Mouse (Mus musculus): Measurements from ENCODE around the gene Spsb1. TPM values are rescaled to one million over a fixed set of nuclear protein-coding genes. Genes with fewer than 3 reads are reported as not detected.
A peak's percentile ranks its signal among the peaks of the same experiment; 100 is the strongest.

Gene Spsb1
- polyA plus RNA-seq, 1 experiment from 2014 or later = 7.0 TPM

DNA sequence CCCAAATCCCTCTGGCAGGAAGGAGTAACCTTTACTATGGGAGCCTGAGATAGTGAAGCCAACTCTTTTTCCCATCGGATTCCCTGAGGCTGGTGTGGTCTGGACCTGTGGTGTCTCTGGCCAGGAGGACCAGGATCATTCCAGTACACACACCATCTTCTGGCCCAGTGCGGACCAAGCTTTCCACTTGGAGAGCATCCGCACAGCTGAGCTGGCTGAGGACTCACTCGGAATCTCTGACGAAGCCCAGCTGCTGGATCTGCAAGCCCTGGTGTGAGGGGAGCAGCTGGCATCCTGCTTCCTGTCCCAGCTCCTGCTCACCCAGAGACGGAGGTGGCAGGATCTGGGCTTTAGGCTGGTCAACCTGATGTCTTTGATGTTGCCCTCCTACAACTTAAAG, 78.1 kb downstream of the Spsb1 start:
- H3K36me3 ChIP-seq (replicated peaks; ENCODE audit: control insufficient read depth, insufficient read depth) = no peaks in the 10 kb centered on the region
- no peak overlapping the region for H3K9ac ChIP-seq
- 70% methylated on average over 6 of the region's 6 CpGs for WGBS
- DNase-seq (ENCODE audit: low spot score) (no peak), ATAC-seq (ENCODE audit: low FRiP score) (no peak)
- no peaks in the 10 kb centered on the region for H3K27me3 ChIP-seq (ENCODE audit: control insufficient read depth, insufficient read depth, low read length)
- no peak overlapping the region for H3K4me3 ChIP-seq (replicated peaks; ENCODE audit: low read length)
- no peaks in the 10 kb centered on the region for H3K9me3 ChIP-seq (ENCODE audit: control insufficient read depth, low read length)
- H3K4me1 ChIP-seq (replicated peaks; ENCODE audit: control insufficient read depth, insufficient read depth, low read length) = peaks cover 26% of the 10 kb centered on the region
- no peak overlapping the region for H3K4me2 ChIP-seq (replicated peaks)
- H3K27ac ChIP-seq = peak overlapping the region; percentile 26; the same call in 1 of the 2 replicates

DNA sequence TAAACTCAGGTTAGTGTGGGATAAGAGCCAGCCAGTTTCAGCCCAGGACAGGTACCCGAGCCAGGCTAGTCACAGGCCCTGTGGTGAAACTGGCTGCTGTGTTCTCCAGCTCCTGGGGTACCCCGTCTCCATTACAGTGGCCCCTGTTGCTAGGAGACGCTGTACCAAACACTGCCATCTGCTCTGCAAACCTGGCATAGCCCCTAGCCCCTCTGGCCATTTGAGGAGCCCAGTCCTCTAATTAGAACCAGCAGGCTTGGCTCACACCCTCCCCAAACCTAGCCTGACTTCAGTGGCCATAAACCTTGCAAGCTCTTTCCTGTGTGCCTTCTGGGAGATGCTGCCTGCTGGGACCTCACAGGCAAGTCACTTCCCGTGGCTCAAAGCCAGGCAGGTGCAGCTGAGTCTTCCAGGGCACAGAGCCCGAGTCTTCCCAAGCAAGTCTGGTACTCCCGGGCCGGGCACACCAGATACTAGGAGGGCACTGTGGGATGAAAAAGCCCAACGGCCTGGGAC, 78.8 kb downstream of the Spsb1 start:
- no peaks in the 10 kb centered on the region for H3K36me3 ChIP-seq (replicated peaks; ENCODE audit: control insufficient read depth, insufficient read depth)
- DNase-seq (ENCODE audit: low spot score) (peak; percentile 50), ATAC-seq (ENCODE audit: low FRiP score) (peak; percentile 64)
- H3K27me3 ChIP-seq (ENCODE audit: control insufficient read depth, insufficient read depth, low read length) = no peaks in the 10 kb centered on the region
- H3K4me2 ChIP-seq (replicated peaks) = no peak overlapping the region
- H3K4me1 ChIP-seq (replicated peaks; ENCODE audit: control insufficient read depth, insufficient read depth, low read length) = peaks cover 26% of the 10 kb centered on the region
- H3K27ac ChIP-seq = 0 out of 2 replicates have a peak overlapping the region, but pooled peaks have one; percentile 26
- H3K9me3 ChIP-seq (ENCODE audit: control insufficient read depth, low read length) = no peaks in the 10 kb centered on the region
- no peak overlapping the region; the same call in 1 of the 2 replicates for H3K9ac ChIP-seq
- 45% methylated on average over 8 of the region's 8 CpGs for WGBS
- no peak overlapping the region for H3K4me3 ChIP-seq (replicated peaks; ENCODE audit: low read length)

DNA sequence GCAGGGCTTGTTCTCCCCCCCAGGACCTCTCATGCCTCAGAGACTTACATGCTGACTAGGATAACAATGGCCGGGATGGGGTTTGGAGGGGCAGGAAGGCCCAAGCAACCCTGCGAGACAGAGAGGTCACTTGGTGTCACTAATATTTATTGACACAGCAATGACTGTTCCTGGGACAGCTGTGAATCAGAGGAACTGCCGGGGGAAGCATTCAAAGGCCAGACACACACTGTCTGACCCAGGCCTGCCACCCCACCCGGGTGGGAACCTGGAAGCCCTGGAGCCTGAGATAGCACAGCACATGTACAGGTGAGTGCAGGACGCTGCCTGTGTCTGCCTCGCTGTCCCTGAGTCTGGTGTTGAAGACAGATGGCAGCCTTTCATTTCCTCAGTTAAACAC, 79.5 kb downstream of the Spsb1 start:
- H3K27ac ChIP-seq = no peak overlapping the region
- DNase-seq (ENCODE audit: low spot score) (no peak), ATAC-seq (ENCODE audit: low FRiP score) (no peak)
- no peak overlapping the region for H3K4me3 ChIP-seq (replicated peaks; ENCODE audit: low read length)
- 30% methylated on average over 6 of the region's 6 CpGs for WGBS
- no peaks in the 10 kb centered on the region for H3K27me3 ChIP-seq (ENCODE audit: control insufficient read depth, insufficient read depth, low read length)
- H3K4me1 ChIP-seq (replicated peaks; ENCODE audit: control insufficient read depth, insufficient read depth, low read length) = peaks cover 26% of the 10 kb centered on the region
- H3K4me2 ChIP-seq (replicated peaks) = no peak overlapping the region
- H3K9me3 ChIP-seq (ENCODE audit: control insufficient read depth, low read length) = no peaks in the 10 kb centered on the region
- no peak overlapping the region for H3K9ac ChIP-seq
- H3K36me3 ChIP-seq (replicated peaks; ENCODE audit: control insufficient read depth, insufficient read depth) = no peaks in the 10 kb centered on the region

DNA sequence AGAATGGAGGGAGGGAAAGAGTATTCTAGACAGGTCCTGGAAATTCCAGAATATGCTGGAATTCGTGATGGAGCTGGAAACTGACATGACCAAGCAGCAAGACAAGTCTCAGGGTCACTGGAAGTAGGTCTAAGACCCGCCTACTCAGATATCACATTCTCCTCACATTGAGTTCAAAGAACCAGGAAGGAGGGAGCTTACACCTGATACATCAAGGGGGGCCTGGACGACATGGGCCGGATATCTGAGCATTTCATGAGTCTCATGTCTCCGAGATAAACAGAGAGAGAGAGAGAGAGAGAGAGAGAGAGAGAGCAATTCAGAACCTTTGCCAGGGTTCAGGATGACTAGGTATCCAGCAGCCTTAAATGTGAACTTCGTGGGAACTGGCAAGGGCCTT, 82.6 kb downstream of the Spsb1 start:
- no peak overlapping the region for H3K27ac ChIP-seq
- DNase-seq (ENCODE audit: low spot score) = no peak
- no peak overlapping the region for H3K4me2 ChIP-seq (replicated peaks)
- no peak overlapping the region for H3K9ac ChIP-seq
- H3K4me3 ChIP-seq (replicated peaks; ENCODE audit: low read length) = no peak overlapping the region
- no peaks in the 10 kb centered on the region for H3K36me3 ChIP-seq (replicated peaks; ENCODE audit: control insufficient read depth, insufficient read depth)
- H3K4me1 ChIP-seq (replicated peaks; ENCODE audit: control insufficient read depth, insufficient read depth, low read length) = peaks cover 26% of the 10 kb centered on the region
- no peaks in the 10 kb centered on the region for H3K27me3 ChIP-seq (ENCODE audit: control insufficient read depth, insufficient read depth, low read length)
- WGBS = 81% methylated on average over 6 of the region's 6 CpGs
- no peaks in the 10 kb centered on the region for H3K9me3 ChIP-seq (ENCODE audit: control insufficient read depth, low read length)
- ATAC-seq (ENCODE audit: low FRiP score) = no peak

DNA sequence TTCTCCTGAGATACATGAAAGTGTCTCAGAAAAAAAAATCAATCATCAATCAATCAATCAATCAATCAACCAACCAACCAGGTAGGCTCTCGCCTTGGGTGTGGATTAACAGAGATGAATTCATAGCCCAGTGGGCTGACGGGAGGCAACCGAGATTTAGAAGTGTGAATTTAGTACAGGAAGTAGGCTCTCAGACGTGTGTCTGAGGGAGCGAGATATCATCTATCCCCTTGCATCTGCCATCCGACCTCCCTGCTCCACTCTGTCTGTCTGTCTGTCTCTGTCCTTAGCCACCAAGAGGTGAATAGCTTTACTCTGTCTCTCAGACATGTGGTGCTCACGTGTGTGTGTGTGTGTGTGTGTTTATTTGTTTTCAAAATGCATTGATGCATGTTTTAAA, 83.3 kb downstream of the Spsb1 start:
- ATAC-seq (ENCODE audit: low FRiP score) (no peak), DNase-seq (ENCODE audit: low spot score) (no peak)
- Histone ChIP-seq H3K27ac (no peak overlapping the region), H3K4me2 (replicated peaks) (no peak overlapping the region), H3K27me3 (ENCODE audit: control insufficient read depth, insufficient read depth, low read length) (no peaks in the 10 kb centered on the region), H3K4me1 (replicated peaks; ENCODE audit: control insufficient read depth, insufficient read depth, low read length) (peaks cover 20% of the 10 kb centered on the region), H3K4me3 (replicated peaks; ENCODE audit: low read length) (no peak overlapping the region), H3K9me3 (ENCODE audit: control insufficient read depth, low read length) (no peaks in the 10 kb centered on the region), H3K9ac (no peak overlapping the region), H3K36me3 (replicated peaks; ENCODE audit: control insufficient read depth, insufficient read depth) (no peaks in the 10 kb centered on the region)
- WGBS = 81% methylated on average over 7 of the region's 7 CpGs

DNA sequence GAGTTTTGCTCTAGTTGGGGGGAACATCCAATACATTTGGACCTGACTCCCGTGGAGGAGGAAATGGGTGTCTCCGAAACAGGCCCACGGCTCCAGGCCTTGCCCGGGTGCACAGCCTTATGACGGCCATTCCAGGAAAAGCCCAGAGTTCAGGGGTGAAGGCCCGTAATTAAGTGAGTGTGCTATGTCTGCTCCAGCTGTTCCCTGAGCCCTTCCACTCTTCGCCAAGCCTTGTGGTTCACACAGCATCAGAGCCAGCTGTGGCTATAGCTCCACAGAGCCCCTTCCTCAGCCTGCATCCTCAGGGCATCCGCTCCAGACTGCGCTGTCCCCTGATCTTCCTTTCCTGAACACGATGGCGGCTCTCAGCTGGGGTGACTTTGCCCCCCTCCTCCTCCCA, 83.8 kb downstream of the Spsb1 start:
- DNase-seq (ENCODE audit: low spot score) = no peak

DNA sequence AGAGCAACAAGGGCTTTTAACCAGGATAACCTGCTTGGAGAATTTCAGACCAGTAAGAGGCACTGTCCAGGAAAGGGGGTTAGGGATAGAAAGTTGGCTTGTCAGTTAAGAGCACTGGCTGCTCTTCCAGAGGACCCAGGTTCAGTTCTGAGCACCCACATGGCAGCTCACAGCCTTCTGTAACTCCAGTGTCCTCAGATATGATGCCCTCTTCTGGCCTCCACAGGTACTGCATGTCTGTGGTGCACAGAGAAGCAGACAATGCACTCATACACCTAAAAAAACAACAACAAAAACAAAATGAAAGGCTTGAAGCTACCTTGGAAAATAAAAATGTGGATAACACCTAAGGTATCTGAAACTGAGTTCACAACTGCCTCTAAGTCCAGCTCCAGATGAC, 84.4 kb downstream of the Spsb1 start:
- Histone ChIP-seq H3K27ac (no peak overlapping the region), H3K4me3 (replicated peaks; ENCODE audit: low read length) (no peak overlapping the region), H3K36me3 (replicated peaks; ENCODE audit: control insufficient read depth, insufficient read depth) (no peaks in the 10 kb centered on the region), H3K4me1 (replicated peaks; ENCODE audit: control insufficient read depth, insufficient read depth, low read length) (peaks cover 8% of the 10 kb centered on the region; the same call in 1 of the 2 replicates), H3K4me2 (replicated peaks) (no peak overlapping the region), H3K9ac (no peak overlapping the region), H3K27me3 (ENCODE audit: control insufficient read depth, insufficient read depth, low read length) (no peaks in the 10 kb centered on the region), H3K9me3 (ENCODE audit: control insufficient read depth, low read length) (no peaks in the 10 kb centered on the region)
- no peak for DNase-seq (ENCODE audit: low spot score)
- no peak for ATAC-seq (ENCODE audit: low FRiP score)

More for the DNA sequence above, 83.8 kb downstream of the Spsb1 start:
- Histone ChIP-seq H3K4me3 (replicated peaks; ENCODE audit: low read length) (no peak overlapping the region), H3K9me3 (ENCODE audit: control insufficient read depth, low read length) (no peaks in the 10 kb centered on the region), H3K27ac (no peak overlapping the region), H3K4me1 (replicated peaks; ENCODE audit: control insufficient read depth, insufficient read depth, low read length) (peaks cover 14% of the 10 kb centered on the region), H3K4me2 (replicated peaks) (no peak overlapping the region), H3K9ac (no peak overlapping the region), H3K27me3 (ENCODE audit: control insufficient read depth, insufficient read depth, low read length) (no peaks in the 10 kb centered on the region), H3K36me3 (replicated peaks; ENCODE audit: control insufficient read depth, insufficient read depth) (no peaks in the 10 kb centered on the region)
- no peak for ATAC-seq (ENCODE audit: low FRiP score)
- 76% methylated on average over 11 of the region's 11 CpGs for WGBS

DNA sequence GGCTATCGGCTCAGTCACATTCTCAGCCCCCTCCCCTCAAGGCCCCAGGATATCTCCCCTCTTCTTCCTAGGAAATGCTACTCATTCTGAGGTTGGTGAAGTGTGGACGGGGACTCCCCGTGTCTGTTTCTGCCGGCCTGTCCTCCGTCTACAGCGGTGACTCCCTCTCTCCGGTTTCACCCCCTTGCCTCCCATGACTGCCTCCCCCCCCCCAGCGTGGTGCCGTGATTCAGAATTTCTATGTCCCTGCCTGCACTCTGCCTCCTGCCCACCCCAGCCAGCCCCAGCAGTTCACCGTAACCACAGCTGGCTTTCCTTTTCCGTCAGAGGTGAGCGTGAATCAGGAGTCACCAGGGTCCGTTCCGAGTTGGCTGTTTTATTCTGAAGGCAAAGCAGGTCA, 86.1 kb downstream of the Spsb1 start:
- Histone ChIP-seq H3K27ac (no peak overlapping the region), H3K4me3 (replicated peaks; ENCODE audit: low read length) (no peak overlapping the region), H3K36me3 (replicated peaks; ENCODE audit: control insufficient read depth, insufficient read depth) (no peaks in the 10 kb centered on the region), H3K4me2 (replicated peaks) (no peak overlapping the region), H3K4me1 (replicated peaks; ENCODE audit: control insufficient read depth, insufficient read depth, low read length) (no peaks in the 10 kb centered on the region), H3K9ac (no peak overlapping the region), H3K27me3 (ENCODE audit: control insufficient read depth, insufficient read depth, low read length) (no peaks in the 10 kb centered on the region), H3K9me3 (ENCODE audit: control insufficient read depth, low read length) (no peaks in the 10 kb centered on the region)
- DNase-seq (ENCODE audit: low spot score) (no peak), ATAC-seq (ENCODE audit: low FRiP score) (no peak)
- 81% methylated on average over 14 of the region's 14 CpGs for WGBS

DNA sequence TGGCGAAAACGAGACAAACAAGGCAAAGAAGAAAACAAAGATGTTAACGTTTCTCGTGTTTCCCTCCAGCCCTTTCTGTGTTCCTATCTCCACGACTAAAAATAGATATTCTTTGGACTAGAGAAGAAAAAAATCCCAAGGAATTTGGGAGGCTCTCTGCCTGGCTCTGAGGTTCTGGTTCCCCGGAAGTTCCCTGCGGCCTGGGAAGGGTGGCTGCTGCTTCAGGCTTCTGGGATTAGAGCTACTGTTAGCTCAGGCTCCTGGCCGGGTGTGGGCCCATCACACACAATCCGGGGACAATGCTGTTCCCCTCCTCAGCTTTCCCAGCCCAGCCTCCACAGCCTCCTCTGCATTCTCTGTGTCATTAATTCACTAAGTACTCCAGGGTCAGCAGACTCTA, 86.8 kb downstream of the Spsb1 start:
- Histone ChIP-seq H3K27me3 (ENCODE audit: control insufficient read depth, insufficient read depth, low read length) (no peaks in the 10 kb centered on the region), H3K4me3 (replicated peaks; ENCODE audit: low read length) (no peak overlapping the region), H3K27ac (no peak overlapping the region), H3K36me3 (replicated peaks; ENCODE audit: control insufficient read depth, insufficient read depth) (no peaks in the 10 kb centered on the region), H3K9me3 (ENCODE audit: control insufficient read depth, low read length) (no peaks in the 10 kb centered on the region), H3K4me1 (replicated peaks; ENCODE audit: control insufficient read depth, insufficient read depth, low read length) (no peaks in the 10 kb centered on the region), H3K9ac (no peak overlapping the region), H3K4me2 (replicated peaks) (no peak overlapping the region)
- WGBS = 74% methylated on average over 9 of the region's 9 CpGs
- DNase-seq (ENCODE audit: low spot score) (no peak), ATAC-seq (ENCODE audit: low FRiP score) (no peak)

DNA sequence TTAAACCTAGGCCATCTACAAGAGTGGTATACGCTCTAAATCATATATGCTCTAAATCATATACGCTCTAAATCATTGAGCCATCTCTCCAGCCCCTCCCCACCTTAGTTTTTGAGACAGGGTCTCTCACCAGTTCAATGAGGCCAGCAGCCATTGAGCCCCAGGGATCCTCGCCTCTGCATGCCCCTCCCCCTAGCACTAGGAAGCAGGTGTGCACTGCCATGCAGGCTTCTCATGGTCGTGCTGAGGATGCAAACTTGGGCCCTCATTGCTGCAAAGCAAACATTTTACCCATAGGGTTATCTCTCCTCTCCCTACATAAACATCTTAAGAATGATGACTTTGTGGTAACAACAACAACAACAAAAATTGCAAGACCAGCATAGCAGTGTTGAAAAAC, 87.5 kb downstream of the Spsb1 start:
- H3K27me3 ChIP-seq (ENCODE audit: control insufficient read depth, insufficient read depth, low read length) = no peaks in the 10 kb centered on the region
- no peaks in the 10 kb centered on the region for H3K4me1 ChIP-seq (replicated peaks; ENCODE audit: control insufficient read depth, insufficient read depth, low read length)
- H3K4me3 ChIP-seq (replicated peaks; ENCODE audit: low read length) = no peak overlapping the region
- 70% methylated on average over 4 of the region's 4 CpGs for WGBS
- H3K27ac ChIP-seq = no peak overlapping the region
- no peaks in the 10 kb centered on the region for H3K36me3 ChIP-seq (replicated peaks; ENCODE audit: control insufficient read depth, insufficient read depth)
- no peak for ATAC-seq (ENCODE audit: low FRiP score)
- H3K9me3 ChIP-seq (ENCODE audit: control insufficient read depth, low read length) = no peaks in the 10 kb centered on the region
- H3K9ac ChIP-seq = no peak overlapping the region
- DNase-seq (ENCODE audit: low spot score) = no peak
- no peak overlapping the region for H3K4me2 ChIP-seq (replicated peaks)

Data from hindbrain, embryonic 14.5 days (tissue).